Mouse (Mus musculus) C2C12 (cell line): ENCODE data around the gene Wdr35.

ENCODE experiments used
- CEBPB ChIP-seq: IDR thresholded peaks from one replicate; pipeline ENCODE4 v1.6.1; 2011; ENCODE audit warnings: low read depth, mild to moderate bottlenecking, control low read depth, moderate library complexity
- CTCF ChIP-seq: IDR thresholded peaks from one replicate; pipeline ENCODE4 v1.5.1; 2011; ENCODE audit not compliant: control insufficient read depth, insufficient read depth, insufficient read length
- MAX ChIP-seq: IDR thresholded peaks from one replicate; pipeline ENCODE4 v1.6.1; 2011; ENCODE audit warnings: mild to moderate bottlenecking, control low read depth
- MYOD1 ChIP-seq: IDR thresholded peaks from one replicate; pipeline ENCODE4 v1.6.1; 2011; ENCODE audit warnings: low read depth; ENCODE audit not compliant: control insufficient read depth, insufficient read length
- MYOG ChIP-seq: IDR thresholded peaks from one replicate; pipeline ENCODE4 v1.6.1; 2011; ENCODE audit not compliant: control insufficient read depth, insufficient read length; ENCODE audit errors: extremely low read depth
- USF1 ChIP-seq: IDR thresholded peaks from one replicate; pipeline ENCODE4 v1.6.1; 2011; ENCODE audit warnings: low read depth, mild to moderate bottlenecking, control low read depth, moderate library complexity

- TF ChIP-seq CEBPB (no peak), CTCF (no peak), MAX (no peak), USF1 (no peak), MYOG (no peak), MYOD1 (no peak)
Measured at GRCm38 (mm10) chr12:8927652-8928051, 46.0 kb upstream of the Wdr35 start.
